Mouse (Mus musculus) right cerebral cortex, adult 18-20 months (tissue): ENCODE results near the gene Trim31.

Experiments used
- DNase-seq: peaks from one replicate; pipeline ENCODE4 v3.0.0; 2022; ENCODE audit warnings: mixed read lengths

The Trim31 gene

DNA sequence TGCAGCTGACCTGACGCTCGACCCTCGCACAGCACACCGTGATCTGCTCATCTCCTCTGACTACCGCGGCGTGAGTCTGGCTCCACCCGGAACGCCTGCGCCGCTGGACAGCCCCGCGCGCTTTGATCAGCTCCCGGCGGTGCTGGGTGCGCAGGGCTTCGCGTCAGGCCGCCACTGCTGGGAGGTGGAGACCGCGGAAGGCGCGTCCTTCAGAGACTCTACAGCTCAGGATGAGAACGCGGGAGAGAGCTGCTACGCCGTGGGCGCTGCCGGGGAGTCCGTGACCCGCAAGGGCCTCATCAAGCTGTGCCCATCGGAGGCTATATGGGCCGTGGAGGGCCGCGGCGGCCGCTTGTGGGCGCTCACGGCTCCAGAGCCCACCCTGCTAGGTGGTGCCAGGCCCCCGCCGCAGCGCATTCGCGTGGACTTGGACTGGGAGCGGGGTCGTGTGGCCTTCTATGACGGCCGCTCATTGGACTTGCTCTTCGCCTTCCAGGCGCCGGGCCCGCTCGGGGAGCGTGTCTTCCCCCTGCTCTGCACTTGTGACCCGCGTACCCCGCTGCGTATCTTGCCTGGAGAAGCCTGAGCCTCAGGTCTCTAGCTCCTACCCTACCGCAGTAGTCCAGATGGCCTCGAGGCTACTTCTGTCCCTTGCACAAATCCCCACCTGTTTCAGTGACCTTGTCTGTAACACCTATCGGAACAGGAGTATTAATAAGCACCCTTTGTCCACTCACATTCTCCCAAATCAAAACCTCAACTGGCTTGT is 49.3 kb downstream of the Trim31 start:
- DNase-seq, result peak; percentile 70

GRCm38 (mm10) chr17:36948286-36948685 is 50.4 kb downstream of the Trim31 start:
- no peak for DNase-seq

GRCm38 (mm10) chr17:36949265-36949664 is 51.3 kb downstream of the Trim31 start:
- DNase-seq, result no peak

DNA sequence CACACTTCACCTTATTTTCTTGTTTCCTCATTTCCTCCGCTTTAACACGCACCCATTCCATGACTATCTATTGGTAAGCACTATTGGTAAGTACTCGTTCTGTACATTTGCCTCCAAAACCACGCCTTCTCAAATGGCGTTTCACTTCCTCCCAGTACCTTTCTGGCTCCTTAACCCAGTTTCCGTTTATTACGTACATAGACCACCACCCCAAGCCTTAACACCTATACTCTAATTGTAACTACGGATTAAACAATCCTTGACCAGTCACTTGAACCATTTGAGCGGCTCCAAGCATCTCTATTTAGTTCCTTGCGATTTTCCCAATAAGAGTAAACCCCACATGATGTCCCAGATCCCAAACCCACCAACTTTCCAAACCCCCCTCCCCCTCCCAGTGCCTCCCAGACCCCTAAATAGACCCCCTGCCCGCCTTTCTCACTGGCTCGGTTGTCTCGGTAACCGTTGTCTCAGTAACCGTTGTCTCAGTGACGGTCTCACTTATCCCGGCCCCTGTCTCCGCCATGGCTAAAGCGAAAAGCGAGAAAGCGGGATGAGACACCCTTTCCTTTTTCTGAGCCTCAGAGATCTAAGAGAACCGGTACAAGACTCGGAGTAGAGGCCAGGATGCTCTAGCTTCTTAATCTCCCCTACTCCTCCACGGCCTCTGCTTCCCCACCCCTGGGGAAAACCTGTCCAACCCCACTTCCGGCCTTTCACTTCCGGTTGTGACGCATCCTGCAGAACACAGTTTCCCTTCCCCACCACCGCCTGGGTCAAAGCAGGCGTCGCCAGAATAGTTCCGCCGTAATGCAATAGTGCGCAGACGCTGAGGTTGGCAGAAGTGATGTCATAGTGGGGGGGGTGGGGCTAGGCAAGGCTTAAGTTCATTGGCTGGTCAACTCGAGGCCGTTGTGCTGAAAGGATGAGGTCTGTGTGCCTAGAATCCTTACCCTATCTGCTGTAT is 53.3 kb downstream of the Trim31 start, which contains the start of gene Ppp1r11:
Ppp1r11 (minus strand) TSS at position 761 of the 967 bp plus-strand sequence.
- DNase-seq, result peak; percentile 98

GRCm38 (mm10) chr17:36952631-36953030 is 54.7 kb downstream of the Trim31 start:
- no peak for DNase-seq

GRCm38 (mm10) chr17:36953062-36953461 is 55.1 kb downstream of the Trim31 start:
- no peak for DNase-seq

GRCm38 (mm10) chr17:36957999-36958743 is 60.3 kb downstream of the Trim31 start, which contains the start of the genes Znrd1 and Znrd1as:
Gene Znrd1, minus strand, starts transcription at chr17:36958559.
Gene Znrd1as, plus strand, starts transcription at chr17:36958592.
- DNase-seq, result peak; percentile 98

DNA sequence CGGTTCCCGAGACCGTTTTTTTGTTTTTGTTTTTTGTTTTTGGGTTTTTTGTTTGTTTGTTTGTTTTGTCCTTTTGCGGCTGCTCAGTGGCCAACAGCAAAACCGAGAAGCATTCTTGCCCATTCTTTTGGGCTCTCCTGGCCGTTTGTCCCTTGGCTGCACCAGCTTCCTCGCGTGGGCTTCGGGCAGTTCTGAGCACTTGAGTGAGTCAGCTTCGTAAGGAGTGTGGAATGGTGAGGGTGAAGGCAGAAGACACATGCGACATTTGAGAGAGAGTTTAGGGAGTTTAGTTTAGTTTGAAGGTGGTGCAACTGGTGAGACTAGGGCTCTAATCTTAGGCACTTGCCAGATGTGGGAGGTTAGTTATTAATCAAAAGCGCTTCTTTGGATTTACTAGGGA is 61.0 kb downstream of the Trim31 start:
- DNase-seq, result peak; percentile 42
